Mouse (Mus musculus): Measurements from ENCODE around the gene Arrdc2.

Arrdc2 gene

GRCm38 (mm10) chr8:70839408-70840351 lies at the start of gene Arrdc2:
TSS of gene Arrdc2 (minus strand) at chr8:70839720.
- DNase-seq (ENCODE audit: low spot score): peak; percentile 100

- DNase-seq (ENCODE audit: low spot score): no peak
Observed at GRCm38 (mm10) chr8:70887669-70888068, 48.1 kb upstream of the Arrdc2 start.

DNA sequence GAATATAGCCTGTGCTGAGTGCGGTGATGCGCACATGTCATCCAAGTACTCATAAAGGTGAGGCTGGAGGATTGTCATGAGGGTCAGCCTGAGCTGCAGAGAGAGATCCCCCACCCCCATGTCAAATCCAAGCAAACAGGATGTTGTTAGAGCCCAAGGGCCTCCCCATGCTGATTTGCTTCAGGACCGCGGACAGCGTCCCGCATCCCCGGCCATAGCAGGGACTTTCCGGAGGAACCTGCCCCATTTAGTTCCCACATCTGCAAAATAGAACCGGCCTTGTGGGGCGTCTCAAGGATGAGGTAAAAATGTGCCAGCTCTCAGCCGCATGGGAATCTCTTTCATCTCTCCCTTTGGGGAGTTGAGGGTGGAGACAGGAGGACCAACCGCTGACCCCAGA lies 46.1 kb upstream of the Arrdc2 start:
- no peak for DNase-seq (ENCODE audit: low spot score)

DNA sequence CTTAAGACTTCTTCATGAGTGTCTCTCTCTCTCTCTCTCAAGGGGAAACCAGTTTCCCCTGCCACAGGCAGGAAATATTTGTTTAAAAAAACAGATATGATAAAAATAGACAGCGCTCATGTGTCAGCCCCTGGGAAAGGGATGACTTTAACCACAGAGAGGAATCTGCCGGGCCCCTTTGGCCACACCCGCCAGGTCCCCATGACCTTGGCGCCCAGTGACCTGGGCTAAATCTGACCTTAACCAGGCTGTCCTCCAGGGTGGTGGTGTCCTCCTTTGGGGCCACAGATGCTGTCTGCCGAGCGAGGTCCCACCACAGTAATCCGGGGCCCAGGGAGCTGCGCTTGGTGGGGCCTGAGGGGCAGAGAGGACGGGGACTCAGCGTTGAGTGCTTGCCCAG lies 45.2 kb upstream of the Arrdc2 start:
- DNase-seq (ENCODE audit: low spot score): no peak

- no peak for DNase-seq (ENCODE audit: low spot score)
Observed at GRCm38 (mm10) chr8:70884186-70884585, 44.7 kb upstream of the Arrdc2 start.

GRCm38 (mm10) chr8:70880546-70880945 lies 41.0 kb upstream of the Arrdc2 start:
- DNase-seq (ENCODE audit: low spot score): no peak

GRCm38 (mm10) chr8:70880126-70880525 lies 40.6 kb upstream of the Arrdc2 start:
- no peak for DNase-seq (ENCODE audit: low spot score)

GRCm38 (mm10) chr8:70879500-70879899 lies 40.0 kb upstream of the Arrdc2 start:
- no peak for DNase-seq (ENCODE audit: low spot score)

- no peak for DNase-seq (ENCODE audit: low spot score)
Observed at GRCm38 (mm10) chr8:70878178-70878577, 38.7 kb upstream of the Arrdc2 start.

DNA sequence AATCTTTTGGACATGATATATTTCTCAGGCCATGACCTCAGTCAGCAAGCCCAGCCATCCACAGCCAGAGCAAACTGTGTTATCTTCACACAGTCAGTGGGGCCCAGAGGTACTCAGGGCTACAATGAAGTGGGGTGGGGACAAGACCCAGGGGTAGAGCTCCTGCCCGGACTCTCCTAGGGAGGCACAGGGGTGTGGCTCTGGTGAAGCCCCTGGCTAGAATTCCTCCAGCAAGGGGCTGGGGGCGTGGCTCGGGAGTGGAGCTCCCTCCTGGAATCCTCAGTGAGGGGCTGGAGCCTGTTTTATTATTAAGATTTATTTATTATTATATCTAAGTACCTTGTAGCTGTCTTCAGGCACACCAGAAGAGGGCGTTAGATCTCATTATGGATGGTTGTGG lies 36.9 kb upstream of the Arrdc2 start:
- no peak for DNase-seq (ENCODE audit: low spot score)

DNA sequence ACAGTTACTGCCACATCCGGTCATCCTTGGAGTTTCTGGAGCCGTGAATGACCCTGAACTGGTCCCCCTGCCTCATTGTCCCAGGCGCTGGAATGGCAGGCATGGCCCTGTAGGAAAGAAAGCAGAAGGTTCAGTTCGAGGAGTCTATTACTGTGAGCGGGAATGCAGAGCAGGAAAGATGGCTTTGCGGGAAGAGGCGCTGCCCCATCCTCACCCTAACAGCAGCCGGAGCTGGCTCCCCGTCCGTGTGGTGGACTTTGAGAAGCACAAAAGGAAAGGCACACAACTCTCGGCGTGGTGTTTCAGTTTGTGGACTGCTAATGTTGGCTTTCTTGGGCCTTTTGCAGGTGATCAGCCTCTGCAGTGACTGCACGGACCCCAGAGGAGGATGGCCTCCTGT lies 34.9 kb upstream of the Arrdc2 start:
- DNase-seq (ENCODE audit: low spot score): no peak

DNA sequence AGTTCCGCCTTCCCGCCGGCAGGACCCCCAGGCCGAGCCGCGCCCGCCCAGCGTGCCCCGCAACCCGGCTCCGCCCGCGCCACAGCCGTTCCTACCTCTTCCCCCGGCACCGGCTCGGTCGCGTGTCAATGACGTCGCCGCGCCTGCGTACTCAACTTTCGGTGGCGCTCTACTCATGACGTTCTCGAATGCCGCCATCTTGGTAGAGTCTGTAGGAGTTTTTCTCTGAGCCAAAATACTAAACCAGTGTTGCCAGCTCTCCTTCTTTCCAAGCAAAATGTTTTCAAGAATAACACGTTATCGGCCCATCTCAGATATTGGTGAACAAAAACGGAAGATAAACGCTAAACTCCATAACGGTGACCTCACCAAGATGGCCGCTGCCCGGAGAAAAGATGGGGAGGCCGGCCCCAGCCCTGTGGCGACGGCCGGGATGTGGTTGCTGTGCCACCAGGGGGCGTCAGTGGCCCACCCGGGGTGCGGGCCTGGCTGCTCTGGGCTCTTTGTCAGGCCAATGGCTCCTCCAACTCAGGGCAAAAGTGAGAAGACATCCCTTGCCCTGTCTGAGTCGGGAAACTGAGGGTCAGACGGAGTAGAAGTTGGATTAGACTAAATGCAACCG lies 34.0 kb upstream of the Arrdc2 start, which contains the start of gene Ccdc124:
Gene Ccdc124 (minus strand): TSS at position 572 of the 622 bp plus-strand sequence.
- DNase-seq (ENCODE audit: low spot score): peak; percentile 96

GRCm38 (mm10) chr8:70872643-70873363 lies 33.3 kb upstream of the Arrdc2 start:
- DNase-seq (ENCODE audit: low spot score): no peak

DNA sequence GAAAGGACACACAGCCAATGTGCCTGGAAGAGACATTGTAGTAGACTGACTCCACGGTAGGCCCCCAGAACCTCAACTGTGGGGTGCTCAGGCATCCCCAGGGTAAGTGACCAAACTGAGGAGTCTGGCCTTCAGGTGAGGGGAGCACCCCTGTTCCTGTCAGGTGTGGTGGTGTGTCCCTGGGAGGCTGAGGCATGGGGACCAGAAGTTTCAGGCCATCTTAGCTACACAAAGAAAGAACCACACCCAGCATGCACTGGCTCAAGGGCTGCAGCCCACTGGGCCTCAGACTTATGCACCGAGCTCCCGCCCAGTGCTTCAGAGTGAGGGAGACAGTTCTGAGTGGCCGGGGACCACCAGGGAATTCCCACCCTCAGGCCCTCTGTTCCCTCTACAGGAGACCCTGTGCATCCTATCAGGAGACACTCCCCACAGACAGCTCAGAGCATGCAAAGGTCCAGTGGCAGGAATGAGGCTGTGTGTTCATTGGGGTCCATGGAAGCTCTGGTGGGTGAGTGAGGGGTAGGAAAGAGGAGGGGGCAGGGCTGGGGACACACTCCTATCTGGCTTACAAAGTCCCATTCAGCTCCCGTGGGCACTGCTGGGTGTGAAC lies 31.8 kb upstream of the Arrdc2 start:
- DNase-seq (ENCODE audit: low spot score): no peak

GRCm38 (mm10) chr8:70869601-70870041 lies 30.1 kb upstream of the Arrdc2 start:
- DNase-seq (ENCODE audit: low spot score): peak; percentile 84

DNA sequence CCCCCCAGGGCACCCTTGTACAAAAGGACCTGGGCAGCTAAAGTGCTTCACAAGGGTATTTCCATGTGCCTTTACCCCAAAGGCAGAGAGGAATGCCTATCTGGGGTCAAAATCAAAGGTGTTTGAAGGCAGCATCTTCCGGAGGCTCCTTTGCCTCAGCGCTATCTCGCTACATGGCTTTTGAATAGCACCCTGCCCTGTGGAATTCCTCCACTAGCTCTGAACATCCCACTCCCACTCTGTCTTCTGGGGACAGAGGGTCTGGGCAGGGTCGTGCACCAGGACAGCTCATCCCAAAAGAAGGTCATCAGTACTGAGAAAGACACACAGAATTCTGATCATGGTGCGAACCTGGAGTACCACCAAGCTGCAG lies 29.7 kb upstream of the Arrdc2 start:
- DNase-seq (ENCODE audit: low spot score): no peak

DNA sequence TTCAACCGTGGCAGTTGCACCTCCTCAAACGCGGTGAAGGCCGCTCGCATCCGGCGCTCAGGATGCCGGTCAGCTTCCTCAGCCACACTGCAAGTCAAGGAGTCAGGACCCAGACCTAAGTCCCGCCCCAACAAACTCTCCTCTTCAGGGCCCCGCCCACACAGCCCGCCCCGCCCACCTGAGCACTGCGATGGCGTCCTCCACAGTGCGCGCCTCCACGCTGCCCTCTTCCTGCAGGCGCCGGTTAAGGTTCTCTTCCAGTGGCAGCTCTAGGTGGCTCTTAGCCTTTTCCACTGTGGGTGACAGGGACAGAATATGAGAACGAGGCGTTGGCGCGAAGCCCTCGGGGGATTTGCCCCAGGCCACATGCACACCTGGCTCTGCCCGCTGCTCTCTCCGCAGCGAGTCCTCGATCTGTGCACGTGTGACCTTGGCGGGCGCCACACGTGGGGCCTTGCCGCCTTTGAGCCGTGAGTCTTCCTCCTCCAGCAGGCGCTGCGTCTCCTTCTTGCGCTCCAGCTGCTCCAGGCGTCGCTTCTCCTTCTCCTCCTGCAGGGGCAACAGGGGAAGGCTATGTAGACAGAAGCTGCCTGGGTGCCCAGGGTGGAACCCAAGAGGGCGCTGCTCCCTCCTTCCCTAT lies 29.2 kb upstream of the Arrdc2 start:
- peak; percentile 57 for DNase-seq (ENCODE audit: low spot score)

- DNase-seq (ENCODE audit: low spot score): no peak
Observed at GRCm38 (mm10) chr8:70866566-70866965, 27.0 kb upstream of the Arrdc2 start.

GRCm38 (mm10) chr8:70866001-70866520 lies 26.5 kb upstream of the Arrdc2 start:
- no peak for DNase-seq (ENCODE audit: low spot score)

DNA sequence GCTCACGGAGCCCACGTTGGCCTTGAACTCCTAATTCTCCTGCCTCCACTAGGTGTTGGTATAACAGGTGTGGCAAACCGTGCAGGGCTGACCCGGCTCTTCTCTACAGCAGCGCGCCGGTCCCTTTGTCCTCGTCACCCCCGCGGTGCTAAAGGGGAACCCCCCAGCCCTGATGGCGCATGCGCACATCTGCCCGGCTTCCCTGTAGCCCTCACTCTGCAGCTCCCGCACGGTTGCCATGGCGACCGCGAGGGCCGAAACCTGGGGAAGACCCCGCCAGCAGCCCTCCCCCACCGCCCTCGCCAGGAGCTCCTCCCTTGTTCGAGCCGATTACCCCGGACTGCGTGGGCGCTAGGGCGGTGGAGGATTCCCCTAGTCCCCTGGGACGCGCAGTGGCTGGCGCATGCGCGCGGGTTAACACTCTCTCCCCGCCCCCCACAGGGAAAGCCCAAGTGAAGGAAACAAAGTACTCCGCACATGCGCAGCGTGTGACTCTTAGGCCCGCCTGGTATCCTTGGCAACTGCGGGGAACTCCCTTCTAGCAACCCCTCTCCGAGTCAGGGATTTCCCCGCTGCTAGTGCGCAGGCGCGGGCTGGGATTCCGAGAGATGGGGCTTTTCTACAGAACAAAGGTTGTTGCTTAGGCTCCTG lies 26.0 kb upstream of the Arrdc2 start:
- DNase-seq (ENCODE audit: low spot score): peak; percentile 99

DNA sequence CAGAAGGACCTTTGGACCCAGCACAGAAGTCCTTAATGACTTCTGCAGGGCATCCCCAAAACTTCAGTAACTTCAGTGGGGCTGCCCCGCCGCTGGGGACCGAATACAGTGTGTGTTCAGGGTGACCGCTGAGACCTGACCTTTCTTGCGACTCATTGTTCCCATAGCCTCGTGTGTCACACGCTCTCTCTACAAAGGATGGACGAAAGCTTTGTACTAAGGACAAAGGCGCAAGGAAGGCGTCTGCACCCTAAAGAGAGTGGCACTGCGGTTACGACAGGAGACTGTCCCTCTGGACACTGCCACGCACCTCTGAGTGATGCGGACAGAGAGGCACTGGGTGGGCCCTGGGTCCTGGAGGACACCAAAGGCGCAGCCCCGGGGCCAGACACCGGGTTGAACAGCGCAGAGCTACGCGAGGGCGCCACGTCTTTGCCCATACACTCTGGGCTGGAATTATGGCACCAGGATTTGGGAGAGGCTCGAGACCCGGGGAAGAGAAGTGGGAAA lies 25.2 kb upstream of the Arrdc2 start:
- DNase-seq (ENCODE audit: low spot score): no peak

All from lung, postnatal 25 days (tissue).